Comparison of ENCODE assay signal across 8 mouse cellular contexts in genomic region chr5:137339290-137339979, GRCm38 (mm10). TPM values are rescaled to one million over a fixed set of nuclear protein-coding genes. Genes with fewer than 3 reads are reported as not detected.
A peak's percentile ranks its signal among the peaks of the same experiment; 100 is the strongest.
DNase-seq lines count a peak whose midpoint lies in the region; ATAC-seq lines count a peak whose summit lies in the region.

No protein-coding gene starts in this region.

- ATAC-seq in forebrain, embryonic 11.5 days (replicated peaks; ENCODE audit: low FRiP score) = peak; percentile 54

- peak overlapping the region; percentile 50 for H3K9ac ChIP-seq in forebrain, embryonic 11.5 days (ENCODE audit: low read length)

- no peaks in the 10 kb centered on the region for H3K36me3 ChIP-seq in forebrain, embryonic 11.5 days (ENCODE audit: control insufficient read depth, insufficient read depth, low read length)

- H3K27ac ChIP-seq in forebrain, embryonic 11.5 days (ENCODE audit: low read depth, low read length) = peak overlapping the region; percentile 10; the same call in 1 of the 2 replicates

- peak overlapping the region; percentile 78 for H3K4me2 ChIP-seq in forebrain, embryonic 11.5 days (ENCODE audit: low read depth, low read length, severe bottlenecking)

- intact Hi-C loops in heart, postnatal 10 days (cut with DNase I) = loop anchor here (1.0 to 5.0 kb wide), 3 partner anchors 9 to 193 kb away; partner anchors contain the start of genes Epo and Gnb2

- 4% methylated on average over 22 of the region's 22 CpGs for WGBS in forebrain, embryonic 11.5 days

- DNase-seq in layer of hippocampus, adult 11-12 months (ENCODE audit: low spot score) = peak; percentile 27
- no peak for DNase-seq in layer of hippocampus, adult 18-20 months (ENCODE audit: low spot score in 2 of 2)
- peak; percentile 68 for DNase-seq in brain, adult 2 months (ENCODE audit: low read depth, low spot score)
- no peak for DNase-seq in forebrain, embryonic 11.5 days (ENCODE audit: low spot score)
- DNase-seq in heart, postnatal 10 days = peak; percentile 68 to 75
- peak; percentile 71 to 87 for DNase-seq in kidney, postnatal 25 days
- peak; percentile 78 to 86 for DNase-seq in lung, postnatal 4 days
- DNase-seq in T-cell, adult 2 months (ENCODE audit: low spot score) = no peak

- no peaks in the 10 kb centered on the region for H3K9me3 ChIP-seq in forebrain, embryonic 11.5 days (ENCODE audit: control insufficient read depth, low read length)

- H3K27me3 ChIP-seq in forebrain, embryonic 11.5 days (ENCODE audit: control insufficient read depth, insufficient read depth, low read length) = no peaks in the 10 kb centered on the region

- H3K4me1 ChIP-seq in forebrain, embryonic 11.5 days (replicated peaks; ENCODE audit: control insufficient read depth, insufficient read depth, low read length) = peaks cover 11% of the 10 kb centered on the region

- peak overlapping the region; percentile 30 for H3K4me3 ChIP-seq in forebrain, embryonic 11.5 days (ENCODE audit: low read depth, low read length)

RNA-seq across cellular contexts. Expression of gene Slc12a9, which starts 6.0 kb away (rescaled TPM):
- 10 to 100 TPM; 21.6 to 23.7 TPM for total RNA-seq in layer of hippocampus, adult 18-20 months (2021)
- polyA plus RNA-seq in forebrain, embryonic 11.5 days (2014; fragmentation: Nextera tagmentation; extraction: Ambion mirVana) = 9.9 and 10.5 TPM in 2 replicates
- total RNA-seq in heart, postnatal 10 days (2021) = 1 to 10 TPM; 4.4 to 5.4 TPM

RNA-seq across cellular contexts. Expression of gene Ephb4, which starts 10.5 kb away (rescaled TPM):
- total RNA-seq in layer of hippocampus, adult 18-20 months (2021) = 1 to 10 TPM; 4.5 to 4.7 TPM
- 34.6 and 35.0 TPM in 2 replicates for polyA plus RNA-seq in forebrain, embryonic 11.5 days (2014; fragmentation: Nextera tagmentation; extraction: Ambion mirVana)
- 100 to 1,000 TPM; 103 to 111 TPM for total RNA-seq in heart, postnatal 10 days (2021)

RNA-seq across cellular contexts. Expression of gene Trip6, which starts 25.2 kb away (rescaled TPM):
- 1 to 10 TPM; 5.4 to 6.2 TPM for total RNA-seq in layer of hippocampus, adult 18-20 months (2021)
- polyA plus RNA-seq in forebrain, embryonic 11.5 days (2014; fragmentation: Nextera tagmentation; extraction: Ambion mirVana) = 50.1 and 56.7 TPM in 2 replicates
- 10 to 100 TPM; 22.5 to 23.3 TPM for total RNA-seq in heart, postnatal 10 days (2021)

RNA-seq across cellular contexts. Expression of gene Srrt, which starts 32.0 kb away (rescaled TPM):
- total RNA-seq in layer of hippocampus, adult 18-20 months (2021) = 100 to 1,000 TPM; 202 to 234 TPM
- polyA plus RNA-seq in forebrain, embryonic 11.5 days (2014; fragmentation: Nextera tagmentation; extraction: Ambion mirVana) = 190 TPM in 2 replicates
- 10 to 100 TPM; 91.0 to 91.9 TPM for total RNA-seq in heart, postnatal 10 days (2021)

RNA-seq across cellular contexts. Expression of gene Ufsp1, which starts 45.0 kb away (rescaled TPM):
- 10 to 100 TPM; 10.9 to 11.7 TPM for total RNA-seq in layer of hippocampus, adult 18-20 months (2021)
- 6.8 and 8.0 TPM in 2 replicates for polyA plus RNA-seq in forebrain, embryonic 11.5 days (2014; fragmentation: Nextera tagmentation; extraction: Ambion mirVana)
- total RNA-seq in heart, postnatal 10 days (2021) = 1 to 10 TPM; 8.8 to 10.0 TPM

Comparison
In these comparisons a context has a peak if more than half of its experiments do, and no peak if none do; other contexts are left out.
1. DNase-seq: peak in layer of hippocampus, adult 11-12 months (single experiment), brain, adult 2 months (single experiment), heart, postnatal 10 days (2 of 2), kidney, postnatal 25 days (2 of 2) and lung, postnatal 4 days (2 of 2); none in layer of hippocampus, adult 18-20 months (0 of 2), forebrain, embryonic 11.5 days (single experiment) and T-cell, adult 2 months (single experiment).
2. RNA of gene Ephb4, which starts 10.5 kb away (total RNA-seq): 103 to 111 TPM in heart, postnatal 10 days; 4.5 to 4.7 TPM in layer of hippocampus, adult 18-20 months; every median in the first group is over 10 times any median in the second.